Mouse (Mus musculus): ENCODE data around the gene Cpm. TPM values are rescaled to one million over a fixed set of nuclear protein-coding genes. Genes with fewer than 3 reads are reported as not detected.

Gene Cpm
- polyA plus RNA-seq, 2 experiments = 3.9 to 9.1 TPM

GRCm38 (mm10) chr10:117677494-117678236, 48.4 kb downstream of the Cpm start:
- H3K9ac ChIP-seq (replicated peaks) = no peak overlapping the region; the same call in 1 of the 2 replicates
- TF ChIP-seq EP300 (IDR thresholded peaks at IDR 0.05; ENCODE audit: low read depth) (no peak), CTCF (IDR thresholded peaks at IDR 0.05; ENCODE audit: low read depth) (no peak)
- H3K4me2 ChIP-seq (ENCODE audit: low read depth) = no peak overlapping the region
- H3K9me3 ChIP-seq (ENCODE audit: control insufficient read depth, low read length) = no peaks in the 10 kb centered on the region
- H3K27ac ChIP-seq = no peak overlapping the region
- no peak for DNase-seq (ENCODE audit: low read depth in 3 of 3, low spot score in 3 of 3)
- WGBS (ENCODE audit: insufficient replicate concordance) = 64% methylated on average over 13 of the region's 13 CpGs
- no peaks in the 10 kb centered on the region for H3K36me3 ChIP-seq (replicated peaks; ENCODE audit: control insufficient read depth, insufficient read depth, low read depth)
- no peak for ATAC-seq (ENCODE audit: insufficient read depth)
- no peaks in the 10 kb centered on the region; the same call in 1 of the 2 replicates for H3K27me3 ChIP-seq (ENCODE audit: control insufficient read depth, insufficient read depth, low read length)
- H3K4me3 ChIP-seq (ENCODE audit: insufficient read depth in 1 of 2, low read depth in 2 of 2, low read length in 2 of 2) = no peak overlapping the region
- H3K4me1 ChIP-seq (replicated peaks; ENCODE audit: control insufficient read depth in 2 of 2, insufficient read depth in 2 of 2, low read length in 1 of 2) = peaks cover 6 to 18% of the 10 kb centered on the region in 2 experiments

GRCm38 (mm10) chr10:117678357-117678756, 49.1 kb downstream of the Cpm start:
- no peak overlapping the region for H3K4me3 ChIP-seq (ENCODE audit: insufficient read depth in 1 of 2, low read depth in 2 of 2, low read length in 2 of 2)
- no peaks in the 10 kb centered on the region for H3K36me3 ChIP-seq (replicated peaks; ENCODE audit: control insufficient read depth, insufficient read depth, low read depth)
- peak in 1 of 3 experiments; percentile 30 for DNase-seq (ENCODE audit: low read depth in 3 of 3, low spot score in 3 of 3)
- 15% methylated on average over 5 of the region's 5 CpGs for WGBS (ENCODE audit: insufficient replicate concordance)
- H3K27me3 ChIP-seq (ENCODE audit: control insufficient read depth, insufficient read depth, low read length) = no peaks in the 10 kb centered on the region; the same call in 1 of the 2 replicates
- no peaks in the 10 kb centered on the region for H3K9me3 ChIP-seq (ENCODE audit: control insufficient read depth, low read length)
- TF ChIP-seq CTCF (IDR thresholded peaks at IDR 0.05; ENCODE audit: low read depth) = no peak
- TF ChIP-seq EP300 (IDR thresholded peaks at IDR 0.05; ENCODE audit: low read depth) = peak; percentile 32; the same call in 1 of the 2 replicates
- no peak overlapping the region; the same call in 1 of the 2 replicates for H3K9ac ChIP-seq (replicated peaks)
- H3K4me1 ChIP-seq (replicated peaks; ENCODE audit: control insufficient read depth in 2 of 2, insufficient read depth in 2 of 2, low read length in 1 of 2) = peaks cover 6 to 18% of the 10 kb centered on the region in 2 experiments
- no peak overlapping the region for H3K4me2 ChIP-seq (ENCODE audit: low read depth)
- ATAC-seq (ENCODE audit: insufficient read depth) = peak; percentile 68; the same call in 1 of the 2 replicates
- H3K27ac ChIP-seq = no peak overlapping the region

- no peaks in the 10 kb centered on the region for H3K9me3 ChIP-seq (ENCODE audit: control insufficient read depth, low read length)
- H3K4me1 ChIP-seq (replicated peaks; ENCODE audit: control insufficient read depth in 2 of 2, insufficient read depth in 2 of 2, low read length in 1 of 2) = peaks cover 6 to 18% of the 10 kb centered on the region in 2 experiments
- TF ChIP-seq EP300 (IDR thresholded peaks at IDR 0.05; ENCODE audit: low read depth) (no peak), CTCF (IDR thresholded peaks at IDR 0.05; ENCODE audit: low read depth) (no peak)
- no peaks in the 10 kb centered on the region; the same call in 1 of the 2 replicates for H3K27me3 ChIP-seq (ENCODE audit: control insufficient read depth, insufficient read depth, low read length)
- DNase-seq (ENCODE audit: low read depth in 3 of 3, low spot score in 3 of 3) (no peak), ATAC-seq (ENCODE audit: insufficient read depth) (no peak)
- H3K4me3 ChIP-seq (ENCODE audit: insufficient read depth in 1 of 2, low read depth in 2 of 2, low read length in 2 of 2) = no peak overlapping the region
- H3K4me2 ChIP-seq (ENCODE audit: low read depth) = no peak overlapping the region
- no peak overlapping the region for H3K27ac ChIP-seq
- no peaks in the 10 kb centered on the region for H3K36me3 ChIP-seq (replicated peaks; ENCODE audit: control insufficient read depth, insufficient read depth, low read depth)
- no peak overlapping the region for H3K9ac ChIP-seq (replicated peaks)
- 68% methylated on average over 5 of the region's 5 CpGs for WGBS (ENCODE audit: insufficient replicate concordance)
Observed at GRCm38 (mm10) chr10:117679029-117679686, 49.9 kb downstream of the Cpm start.

- H3K4me2 ChIP-seq (ENCODE audit: low read depth) = no peak overlapping the region
- H3K4me3 ChIP-seq (ENCODE audit: insufficient read depth in 1 of 2, low read depth in 2 of 2, low read length in 2 of 2) = no peak overlapping the region
- no peaks in the 10 kb centered on the region for H3K36me3 ChIP-seq (replicated peaks; ENCODE audit: control insufficient read depth, insufficient read depth, low read depth)
- no peak for TF ChIP-seq CTCF (IDR thresholded peaks at IDR 0.05; ENCODE audit: low read depth)
- TF ChIP-seq EP300 (IDR thresholded peaks at IDR 0.05; ENCODE audit: low read depth) = no peak
- H3K4me1 ChIP-seq (replicated peaks; ENCODE audit: control insufficient read depth in 2 of 2, insufficient read depth in 2 of 2, low read length in 1 of 2) = peaks cover 6 to 18% of the 10 kb centered on the region in 2 experiments
- ATAC-seq (ENCODE audit: insufficient read depth) (no peak), DNase-seq (ENCODE audit: low read depth in 3 of 3, low spot score in 3 of 3) (no peak)
- WGBS (ENCODE audit: insufficient replicate concordance) = 81% methylated on average over 14 of the region's 14 CpGs
- H3K27me3 ChIP-seq (ENCODE audit: control insufficient read depth, insufficient read depth, low read length) = no peaks in the 10 kb centered on the region; the same call in 1 of the 2 replicates
- H3K9me3 ChIP-seq (ENCODE audit: control insufficient read depth, low read length) = no peaks in the 10 kb centered on the region
- no peak overlapping the region for H3K27ac ChIP-seq
- H3K9ac ChIP-seq (replicated peaks) = no peak overlapping the region
Observed at GRCm38 (mm10) chr10:117679963-117680473, 50.7 kb downstream of the Cpm start.

Data from liver, embryonic 14.5 days (tissue).